Mouse (Mus musculus) G1E-ER4 (cell line): ENCODE measurements around the gene Pif1. TPM values are rescaled to one million over a fixed set of nuclear protein-coding genes. Genes with fewer than 3 reads are reported as not detected.

ENCODE experiments used
- GATA1 ChIP-seq: IDR thresholded peaks from one replicate; pipeline ENCODE4 v1.8.0; 2012; ENCODE audit warnings: low read length, inconsistent platforms
- polyA plus RNA-seq: library from polyadenylated mRNA; stranded (reverse); fragments of >175 nt; gene quantifications from 2 replicates; pipeline ENCODE4 v1.2.3, GENCODE M21; 2012

Gene Pif1
- polyA plus RNA-seq, 1 experiment = 9.4 TPM

GRCm38 (mm10) chr9:65576861-65577510, 10.0 kb upstream of the Pif1 start:
- TF ChIP-seq GATA1 = no peak

GRCm38 (mm10) chr9:65577511-65578196, 9.3 kb upstream of the Pif1 start:
- TF ChIP-seq GATA1 = no peak

DNA sequence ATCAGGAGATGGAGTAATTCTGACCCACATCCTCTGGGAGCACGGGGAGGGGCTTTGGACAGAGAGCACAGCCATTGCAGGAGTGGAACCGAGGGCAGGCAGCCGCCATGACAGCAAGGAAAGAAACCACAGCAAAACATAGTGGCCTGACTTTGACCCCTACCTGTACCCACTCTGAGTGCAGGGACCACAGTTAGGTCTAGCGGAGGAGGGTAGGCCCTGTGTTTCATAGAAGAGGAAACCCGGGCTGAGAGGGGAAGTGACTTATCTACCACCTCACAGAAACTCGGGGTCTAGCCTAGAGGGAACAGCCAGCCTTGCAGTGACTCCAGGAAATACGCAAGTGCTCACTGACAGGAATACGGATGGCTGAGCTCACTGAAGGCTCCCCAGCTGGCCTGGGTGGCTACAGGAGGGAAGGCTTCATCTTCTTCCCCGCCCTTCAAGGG, 8.1 kb upstream of the Pif1 start:
- TF ChIP-seq GATA1 = no peak

DNA sequence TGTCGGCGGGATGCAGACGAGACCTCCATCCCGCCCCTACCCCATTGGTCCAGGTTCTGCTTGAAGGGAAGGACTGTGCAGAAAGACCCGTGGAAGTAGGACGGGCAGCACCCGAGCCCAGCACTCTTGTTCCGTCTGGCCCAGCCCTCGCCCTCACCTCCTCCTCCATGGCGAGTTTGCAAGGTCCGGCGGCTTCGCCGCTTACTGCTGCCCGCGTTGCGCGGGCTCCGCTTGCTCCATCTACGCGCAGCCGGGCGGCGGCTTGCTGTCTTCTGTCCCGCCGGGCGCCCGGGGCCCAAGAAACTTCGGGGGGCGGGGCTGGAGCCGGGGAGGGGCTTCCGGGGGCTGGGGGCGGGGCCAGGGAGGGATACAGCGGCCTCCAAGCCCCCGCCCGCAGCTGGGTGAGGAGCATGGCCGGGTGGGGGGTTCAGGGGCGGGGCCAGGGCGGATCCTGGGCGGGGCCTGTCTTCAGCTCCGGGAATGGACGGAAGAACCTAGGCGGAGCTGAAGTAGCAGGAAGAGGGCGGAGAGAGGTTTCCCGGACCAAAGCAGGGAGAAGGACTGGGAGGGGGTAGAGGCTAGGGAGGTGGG, 7.1 kb upstream of the Pif1 start, which contains the start of gene Plekho2:
TSS of gene Plekho2 (minus strand) at position 260 of the 591 bp plus-strand sequence.
- no peak for TF ChIP-seq GATA1

- no peak for TF ChIP-seq GATA1
These were observed 6.3 kb upstream of the Pif1 start for GRCm38 (mm10) chr9:65580401-65581256.

- no peak for TF ChIP-seq GATA1
These were observed 3.9 kb upstream of the Pif1 start for GRCm38 (mm10) chr9:65583045-65583444.

- no peak for TF ChIP-seq GATA1
These were observed 261 bp downstream of the Pif1 start for GRCm38 (mm10) chr9:65587270-65587572.

DNA sequence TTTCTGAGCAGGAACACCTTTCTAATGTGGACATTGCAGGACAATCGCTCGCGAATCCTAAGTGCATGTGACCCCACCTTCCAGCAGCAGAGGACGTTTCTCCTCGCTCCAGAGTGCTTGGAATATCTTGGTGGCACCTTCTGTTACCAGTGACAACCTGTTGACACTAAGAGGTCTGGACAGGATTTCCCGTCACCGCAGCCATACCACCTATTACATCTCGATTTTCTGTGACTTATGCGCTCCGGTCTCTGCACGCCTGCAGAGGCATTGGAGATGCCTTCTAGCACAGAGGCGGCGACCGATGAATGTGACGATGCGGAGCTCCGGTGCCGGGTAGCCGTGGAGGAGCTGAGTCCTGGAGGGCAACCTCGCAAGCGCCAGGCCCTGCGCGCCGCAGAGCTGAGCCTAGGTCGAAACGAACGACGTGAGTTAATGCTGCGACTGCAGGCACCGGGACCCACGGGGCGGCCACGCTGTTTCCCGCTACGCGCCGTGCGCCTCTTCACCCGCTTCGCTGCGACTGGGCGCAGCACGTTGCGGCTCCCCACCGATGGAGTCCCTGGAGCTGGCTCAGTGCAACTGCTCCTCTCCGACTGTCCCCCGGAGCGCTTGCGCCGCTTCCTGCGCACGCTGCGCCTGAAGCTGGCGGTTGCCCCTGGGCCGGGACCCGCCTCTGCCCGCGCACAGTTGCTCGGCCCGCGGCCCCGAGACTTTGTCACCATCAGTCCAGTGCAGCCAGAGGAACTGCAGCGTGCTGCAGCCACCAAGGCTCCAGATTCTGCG, 806 bp downstream of the Pif1 start:
- TF ChIP-seq GATA1 = no peak

DNA sequence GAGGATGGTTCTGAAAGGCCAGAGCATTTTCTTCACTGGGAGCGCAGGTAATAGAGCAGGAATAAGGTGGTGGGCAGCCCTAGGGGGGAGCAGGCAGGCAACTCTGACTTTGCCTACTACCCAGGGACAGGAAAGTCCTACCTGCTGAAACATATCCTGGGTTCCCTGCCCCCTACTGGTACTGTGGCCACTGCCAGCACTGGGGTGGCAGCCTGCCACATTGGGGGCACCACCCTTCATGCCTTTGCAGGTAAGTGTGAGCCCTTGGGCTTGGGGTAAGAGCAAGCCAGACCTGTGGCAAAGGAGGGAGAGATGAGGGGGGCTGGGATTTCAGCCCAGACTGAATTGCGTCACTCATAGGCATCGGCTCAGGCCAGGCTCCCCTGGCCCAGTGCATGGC, 2.1 kb downstream of the Pif1 start:
- no peak for TF ChIP-seq GATA1

- no peak for TF ChIP-seq GATA1
These were observed 5.8 kb downstream of the Pif1 start for GRCm38 (mm10) chr9:65592721-65593120.

GRCm38 (mm10) chr9:65593596-65593995, 6.6 kb downstream of the Pif1 start:
- no peak for TF ChIP-seq GATA1

DNA sequence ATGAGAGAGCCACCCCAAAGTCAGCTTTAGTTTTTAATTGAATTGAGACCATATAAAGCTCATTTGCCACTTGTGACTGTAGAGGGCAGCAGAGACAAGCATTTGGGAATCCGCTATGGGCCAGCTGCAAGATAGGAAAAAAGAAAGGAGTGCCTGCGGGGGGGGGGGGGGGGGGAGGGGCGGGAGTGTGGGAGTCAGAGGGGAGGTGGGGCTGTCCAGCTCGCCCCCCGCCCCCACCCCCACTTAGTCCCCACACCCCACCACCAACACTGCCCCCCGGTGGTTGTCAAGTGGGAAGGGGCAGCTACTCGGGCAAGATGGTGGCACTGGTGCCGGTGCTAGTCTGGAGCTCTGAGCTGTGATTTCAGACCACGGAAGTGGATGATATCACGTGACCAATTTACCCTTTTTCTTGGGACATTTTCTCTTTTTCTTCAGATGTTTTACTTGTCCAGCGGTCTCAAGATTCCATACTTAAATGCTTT, 11.8 kb downstream of the Pif1 start:
- TF ChIP-seq GATA1 = no peak

DNA sequence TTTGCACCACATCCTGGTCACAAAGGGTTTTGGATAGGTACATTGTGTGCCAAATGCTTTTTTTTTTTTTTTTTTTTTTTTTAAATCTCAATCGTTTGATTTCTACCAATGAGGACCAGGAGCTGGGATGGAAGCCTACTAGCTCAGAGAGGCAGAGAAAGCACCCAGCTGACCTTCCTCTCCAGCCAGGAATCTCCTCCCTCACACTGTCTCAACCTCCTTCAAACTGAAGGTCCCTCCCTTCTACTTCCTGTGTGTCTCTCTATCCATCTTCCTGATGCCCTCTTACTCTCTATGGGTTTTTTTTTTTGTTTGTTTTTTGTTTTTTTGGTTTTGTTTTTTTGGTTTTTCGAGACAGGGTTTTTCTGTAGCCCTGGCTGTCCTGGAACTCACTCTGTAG, 14.0 kb downstream of the Pif1 start:
- TF ChIP-seq GATA1 = no peak

DNA sequence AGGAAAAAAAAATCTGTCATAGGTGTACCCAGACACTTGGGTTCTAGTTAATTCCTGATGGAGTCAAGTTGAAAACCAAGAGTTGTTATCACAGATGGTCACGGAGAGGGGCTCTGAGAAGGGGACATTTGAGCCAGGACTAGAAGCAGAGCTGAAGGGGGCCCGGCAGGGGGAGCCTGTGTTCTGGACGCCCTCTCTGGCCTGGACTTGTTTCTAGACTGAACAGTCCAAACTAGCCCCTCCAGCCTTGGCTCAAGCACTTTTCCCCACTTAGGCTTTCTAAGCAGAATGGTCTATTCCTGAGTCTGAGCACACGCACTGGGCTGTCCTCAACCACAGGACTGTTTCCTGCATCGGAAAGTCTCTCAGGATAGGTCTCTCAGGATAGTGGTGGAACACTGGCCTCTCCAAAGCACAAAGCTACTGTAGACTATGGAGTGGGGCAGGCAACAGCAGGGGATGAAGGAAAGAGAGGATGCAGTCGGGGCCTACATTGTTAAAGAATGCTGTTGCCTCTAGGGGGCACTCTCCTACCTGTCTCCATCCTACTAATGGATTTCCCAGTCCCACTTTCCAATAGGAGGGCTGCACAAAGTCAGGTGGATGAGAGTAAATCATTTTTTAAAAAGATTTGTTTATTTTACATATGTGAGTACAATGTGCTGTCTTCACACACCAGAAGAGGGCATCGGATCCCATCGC, 16.6 kb downstream of the Pif1 start:
- no peak for TF ChIP-seq GATA1
